Comparison of ENCODE assay signal across 8 mouse cellular contexts in genomic region chr11:120377337-120377736, GRCm38 (mm10). TPM values are rescaled to one million over a fixed set of nuclear protein-coding genes. Genes with fewer than 3 reads are reported as not detected.
A peak's percentile ranks its signal among the peaks of the same experiment; 100 is the strongest.
DNase-seq lines count a peak whose midpoint lies in the region; ATAC-seq and TF ChIP-seq lines count a peak whose summit lies in the region.

No protein-coding gene starts in this region.

- ATAC-seq in kidney, postnatal 0 days (replicated peaks; ENCODE audit: low FRiP score, low read depth): no peak
- ATAC-seq in embryonic facial prominence, embryonic 15.5 days (ENCODE audit: insufficient number of reproducible peaks, low FRiP score, low TSS enrichment, low read depth): no peak
- ATAC-seq in hindbrain, postnatal 0 days: no peak

- no peaks in the 10 kb centered on the region for H3K9me3 ChIP-seq in kidney, postnatal 0 days (replicated peaks; ENCODE audit: low read length)
- no peaks in the 10 kb centered on the region for H3K9me3 ChIP-seq in embryonic facial prominence, embryonic 15.5 days (replicated peaks)
- H3K9me3 ChIP-seq in hindbrain, postnatal 0 days (ENCODE audit: low read length): no peaks in the 10 kb centered on the region

- H3K79me2 ChIP-seq in myocyte (ENCODE audit: control insufficient read depth, insufficient read depth): peaks cover 6% of the 10 kb centered on the region

- no peak overlapping the region for H3K27ac ChIP-seq in kidney, postnatal 0 days
- H3K27ac ChIP-seq in kidney, adult 2 months (ENCODE audit: insufficient read depth, low read depth, low read length): no peak overlapping the region
- H3K27ac ChIP-seq in embryonic facial prominence, embryonic 15.5 days (replicated peaks): no peak overlapping the region
- peak overlapping the region; percentile 82 for H3K27ac ChIP-seq in hindbrain, postnatal 0 days

- peak overlapping the region; percentile 26 for H3ac ChIP-seq in myocyte (ENCODE audit: control insufficient read depth, insufficient read length)

- peak overlapping the region; percentile 96 for H3K4me2 ChIP-seq in kidney, postnatal 0 days (ENCODE audit: low read length)
- peak overlapping the region; percentile 94 for H3K4me2 ChIP-seq in embryonic facial prominence, embryonic 15.5 days (replicated peaks)
- peak overlapping the region; percentile 95 for H3K4me2 ChIP-seq in hindbrain, postnatal 0 days (ENCODE audit: low read depth, low read length)
- peak overlapping the region; percentile 94 for H3K4me2 ChIP-seq in myocyte (ENCODE audit: low read depth)

- DNase-seq in kidney, postnatal 0 days (ENCODE audit: low spot score): no peak
- DNase-seq in kidney, adult 2 months: no peak
- no peak for DNase-seq in hindbrain, postnatal 0 days (ENCODE audit: low spot score)
- DNase-seq in embryo, embryonic 10 days (ENCODE audit: low spot score): no peak
- DNase-seq in left cerebral cortex, postnatal 4 days: no peak
- no peak for DNase-seq in cerebellum, postnatal 36 days

- peaks cover 10% of the 10 kb centered on the region for H3K4me1 ChIP-seq in kidney, postnatal 0 days (replicated peaks; ENCODE audit: insufficient read depth, low read length)
- peaks cover 6% of the 10 kb centered on the region; the same call in 1 of the 2 replicates for H3K4me1 ChIP-seq in kidney, adult 2 months (ENCODE audit: control insufficient read depth, insufficient read depth, low read length)
- H3K4me1 ChIP-seq in embryonic facial prominence, embryonic 15.5 days: peaks cover 30% of the 10 kb centered on the region
- peaks cover 10% of the 10 kb centered on the region; the same call in 1 of the 2 replicates for H3K4me1 ChIP-seq in hindbrain, postnatal 0 days (ENCODE audit: insufficient read depth, low read length)

- no peak for TF ChIP-seq CTCF in kidney, postnatal 0 days (IDR thresholded peaks at IDR 0.05; ENCODE audit: low read depth)
- TF ChIP-seq CTCF in kidney, adult 2 months (conservative IDR thresholded peaks at IDR 0.05; ENCODE audit: insufficient read depth, insufficient read length, low read depth, low read length): no peak
- no peak for TF ChIP-seq CTCF in hindbrain, postnatal 0 days (IDR thresholded peaks at IDR 0.05; ENCODE audit: low read depth)

- peak overlapping the region; percentile 74; the same call in 1 of the 2 replicates for H3K4me3 ChIP-seq in kidney, postnatal 0 days (replicated peaks; ENCODE audit: low read depth, low read length)
- no peak overlapping the region for H3K4me3 ChIP-seq in kidney, adult 2 months (ENCODE audit: insufficient read depth, low read depth, low read length)
- peak overlapping the region; percentile 85 for H3K4me3 ChIP-seq in embryonic facial prominence, embryonic 15.5 days (replicated peaks)
- peak overlapping the region; percentile 78 for H3K4me3 ChIP-seq in hindbrain, postnatal 0 days (ENCODE audit: low read length)
- peak overlapping the region; percentile 65 for H3K4me3 ChIP-seq in myocyte

- H3K27me3 ChIP-seq in kidney, postnatal 0 days (ENCODE audit: insufficient read depth, low read length): no peaks in the 10 kb centered on the region
- H3K27me3 ChIP-seq in kidney, adult 2 months (replicated peaks; ENCODE audit: control insufficient read depth, insufficient read depth, low read length): no peaks in the 10 kb centered on the region
- H3K27me3 ChIP-seq in embryonic facial prominence, embryonic 15.5 days: no peaks in the 10 kb centered on the region
- H3K27me3 ChIP-seq in hindbrain, postnatal 0 days (ENCODE audit: insufficient read depth, low read length): no peaks in the 10 kb centered on the region
- H3K27me3 ChIP-seq in myocyte (ENCODE audit: control insufficient read depth, insufficient read depth, insufficient read length): no peaks in the 10 kb centered on the region

- H3K36me3 ChIP-seq in kidney, postnatal 0 days (ENCODE audit: insufficient read depth, low read length): peaks cover 58% of the 10 kb centered on the region
- no peaks in the 10 kb centered on the region for H3K36me3 ChIP-seq in kidney, adult 2 months (ENCODE audit: control insufficient read depth, insufficient read depth, low read length)
- peaks cover 65% of the 10 kb centered on the region for H3K36me3 ChIP-seq in embryonic facial prominence, embryonic 15.5 days
- H3K36me3 ChIP-seq in hindbrain, postnatal 0 days (ENCODE audit: insufficient read depth, low read length): peaks cover 59% of the 10 kb centered on the region
- peaks cover 5% of the 10 kb centered on the region for H3K36me3 ChIP-seq in myocyte (ENCODE audit: control insufficient read depth, insufficient read depth)

- H3K9ac ChIP-seq in kidney, postnatal 0 days (ENCODE audit: low read depth, low read length): peak overlapping the region; percentile 72; the same call in 1 of the 2 replicates
- H3K9ac ChIP-seq in embryonic facial prominence, embryonic 15.5 days: peak overlapping the region; percentile 85
- peak overlapping the region; percentile 82 for H3K9ac ChIP-seq in hindbrain, postnatal 0 days (replicated peaks; ENCODE audit: low read length)

- TF ChIP-seq POLR2A in kidney, adult 2 months (IDR thresholded peaks at IDR 0.05; ENCODE audit: low read depth, low read length): no peak
- no peak for TF ChIP-seq POLR2A in myocyte (IDR thresholded peaks at IDR 0.05; ENCODE audit: insufficient read length, low read depth)

- intact Hi-C loops in left cerebral cortex, postnatal 4 days (cut with DNase I): no loop called here

- 63% methylated on average over 10 of the region's 10 CpGs for WGBS in kidney, postnatal 0 days
- WGBS in kidney, adult 2 months: 56% methylated on average over 10 of the region's 10 CpGs
- WGBS in embryonic facial prominence, embryonic 15.5 days: 54% methylated on average over 10 of the region's 10 CpGs
- 62% methylated on average over 10 of the region's 10 CpGs for WGBS in hindbrain, postnatal 0 days

TF ChIP-seq in myocyte, 11 proteins besides CTCF, POLR2A, EP300 and RAD21:
- TF ChIP-seq REST (IDR thresholded peaks at IDR 0.05; ENCODE audit: insufficient read depth, insufficient read length) (no peak), MYOG (IDR thresholded peaks at IDR 0.05; ENCODE audit: control insufficient read depth in 1 of 3, insufficient read depth in 1 of 3, insufficient read length in 2 of 3, low read depth in 2 of 3) (peak in 1 of 3 experiments; percentile 13), MYOD1 (IDR thresholded peaks at IDR 0.05; ENCODE audit: control insufficient read depth in 1 of 3, insufficient read length in 2 of 3, low read depth in 2 of 3) (peak in 1 of 3 experiments; percentile 36)

RNA-seq across cellular contexts. Expression of gene Faap100, which starts 1.2 kb away (rescaled TPM):
- 21.9 and 26.6 TPM in 2 replicates for polyA plus RNA-seq in kidney, postnatal 0 days (2015; fragmentation: Nextera tagmentation; extraction: Ambion mirVana)
- polyA plus RNA-seq in kidney, adult 2 months (2012; rRNA removed): 30.3 and 45.1 TPM in 2 replicates
- 35.8 and 39.8 TPM in 2 replicates for polyA plus RNA-seq in embryonic facial prominence, embryonic 15.5 days (2015; fragmentation: Nextera tagmentation; extraction: Ambion mirVana)
- 175 and 178 TPM in 2 replicates for total RNA-seq in hindbrain, postnatal 0 days (2014; rRNA removed)
- 74.6 and 76.4 TPM in 2 replicates for polyA plus RNA-seq in hindbrain, postnatal 0 days (2015; fragmentation: Nextera tagmentation; extraction: Ambion mirVana)
- 12.3 TPM for polyA plus RNA-seq in myocyte (2012; fragmentation: generic; extraction: Trizol)
- total RNA-seq in left cerebral cortex, postnatal 4 days (2021): 100 to 1,000 TPM in 1 of 2 experiments, 10 to 100 TPM in 1; 94.5 to 100 TPM

RNA-seq across cellular contexts. Expression of gene Fscn2, which starts 16.0 kb away (rescaled TPM):
- 1.3 and 1.5 TPM in 2 replicates for polyA plus RNA-seq in kidney, postnatal 0 days (2015; fragmentation: Nextera tagmentation; extraction: Ambion mirVana)
- polyA plus RNA-seq in kidney, adult 2 months (2012; rRNA removed): 0.16 and 0.19 TPM in 2 replicates
- polyA plus RNA-seq in embryonic facial prominence, embryonic 15.5 days (2015; fragmentation: Nextera tagmentation; extraction: Ambion mirVana): 0.98 and 1.1 TPM in 2 replicates
- total RNA-seq in hindbrain, postnatal 0 days (2014; rRNA removed): 3.0 and 9.0 TPM in 2 replicates
- polyA plus RNA-seq in hindbrain, postnatal 0 days (2015; fragmentation: Nextera tagmentation; extraction: Ambion mirVana): 1.5 and 1.9 TPM in 2 replicates
- 1.1 TPM for polyA plus RNA-seq in myocyte (2012; fragmentation: generic; extraction: Trizol)
- total RNA-seq in left cerebral cortex, postnatal 4 days (2021): under 1 TPM; 0.42 to 0.44 TPM

RNA-seq across cellular contexts. Expression of gene Actg1, which starts 29.0 kb away (rescaled TPM):
- 2,251 and 2,404 TPM in 2 replicates for polyA plus RNA-seq in kidney, postnatal 0 days (2015; fragmentation: Nextera tagmentation; extraction: Ambion mirVana)
- 828 and 981 TPM in 2 replicates for polyA plus RNA-seq in kidney, adult 2 months (2012; rRNA removed)
- 2,143 and 2,279 TPM in 2 replicates for polyA plus RNA-seq in embryonic facial prominence, embryonic 15.5 days (2015; fragmentation: Nextera tagmentation; extraction: Ambion mirVana)
- total RNA-seq in hindbrain, postnatal 0 days (2014; rRNA removed): 2,410 and 2,568 TPM in 2 replicates
- polyA plus RNA-seq in hindbrain, postnatal 0 days (2015; fragmentation: Nextera tagmentation; extraction: Ambion mirVana): 3,348 and 3,639 TPM in 2 replicates
- polyA plus RNA-seq in myocyte (2012; fragmentation: generic; extraction: Trizol): 2,358 TPM
- total RNA-seq in left cerebral cortex, postnatal 4 days (2021): 1,000 to 10,000 TPM; 3,514 to 3,537 TPM
